Mouse (Mus musculus): ENCODE measurements at regions not wholly inside any gene's neighbourhood (a gene's known extent, or its start where the extent isn't known, plus 50 kb on each side); places are given as distances from the start of the nearest gene placed in this dataset.

DNA sequence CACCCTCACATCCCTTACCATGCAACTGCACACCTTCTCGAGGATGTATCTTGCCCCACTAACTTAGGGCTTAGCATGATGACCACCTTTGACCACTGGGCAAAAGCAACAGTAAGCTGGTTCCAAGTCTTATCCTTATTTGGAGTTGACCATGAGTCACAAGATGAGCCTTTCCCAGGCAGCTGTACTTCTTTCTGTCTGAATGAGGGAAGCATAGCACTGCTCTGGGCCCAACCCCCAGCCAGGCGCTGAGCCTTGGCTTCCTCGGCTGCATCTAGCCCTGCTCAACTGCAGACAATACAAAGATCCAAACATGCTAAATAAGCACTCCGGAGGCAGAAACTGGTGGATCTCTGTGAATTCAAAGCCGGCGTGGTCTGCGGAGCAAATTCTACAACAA, 392.9 kb downstream of the H2al1j start:
- DNase-seq (ENCODE audit: low spot score) = no peak

GRCm38 (mm10) chrX:11722730-11723129, 395.1 kb downstream of the H2al1j start:
- no peak for DNase-seq (ENCODE audit: low spot score)

DNA sequence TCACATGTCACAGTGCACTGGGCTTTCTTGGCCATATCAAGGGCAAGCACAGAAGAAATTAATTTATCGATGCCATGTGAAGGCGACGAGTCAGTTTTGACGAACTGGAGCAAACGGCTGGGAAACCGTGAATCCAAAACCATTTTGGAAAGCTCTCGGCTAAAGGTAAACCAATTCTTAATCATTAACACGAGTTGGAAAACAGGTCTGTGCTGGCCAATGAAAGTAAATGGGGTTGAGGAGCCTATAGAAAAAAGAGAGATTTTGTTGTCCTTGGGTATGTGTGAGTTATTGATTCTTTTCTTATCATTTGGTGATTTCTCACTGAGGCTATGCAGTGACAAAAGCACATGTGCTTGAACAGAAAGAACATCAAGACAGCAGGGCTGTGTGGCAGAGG, 397.1 kb downstream of the H2al1j start:
- no peak for DNase-seq (ENCODE audit: low spot score)

DNA sequence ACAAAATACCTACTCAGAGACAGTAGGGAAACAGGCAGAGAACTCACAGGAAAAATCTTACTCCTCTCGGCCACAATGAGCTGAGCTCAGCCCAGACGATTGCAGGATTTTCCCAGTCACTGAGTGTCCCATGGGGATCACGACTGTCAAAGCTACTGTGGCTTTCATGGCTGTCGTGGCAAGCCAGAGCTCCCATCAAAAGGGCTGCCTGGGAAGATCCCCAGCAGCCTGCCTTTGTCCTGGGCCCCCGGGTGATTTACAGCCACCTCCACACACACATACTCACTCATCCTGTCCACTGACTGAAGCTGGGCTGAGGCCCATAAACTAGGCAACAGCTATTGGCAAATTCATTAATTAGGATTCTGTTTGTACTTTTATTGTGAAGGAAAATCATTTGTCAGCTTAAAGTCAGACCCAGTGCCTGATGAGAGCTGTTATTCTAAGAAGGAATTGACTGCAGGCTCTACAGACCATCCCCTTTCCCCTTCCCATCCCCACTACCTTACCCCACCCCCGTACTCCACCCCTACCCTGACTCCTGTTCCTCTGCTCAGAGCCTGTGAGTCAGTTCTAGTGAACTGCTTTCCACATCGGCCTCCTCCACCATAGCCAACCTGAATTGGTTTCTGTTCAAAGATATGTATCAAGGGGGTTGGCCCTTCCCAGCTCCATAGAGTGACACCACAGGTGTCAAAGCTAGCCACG, 399.1 kb downstream of the H2al1j start:
- DNase-seq (ENCODE audit: low spot score) = no peak

- no peak for DNase-seq (ENCODE audit: low spot score)
These were observed 400.9 kb downstream of the H2al1j start for GRCm38 (mm10) chrX:11728481-11728880.

DNA sequence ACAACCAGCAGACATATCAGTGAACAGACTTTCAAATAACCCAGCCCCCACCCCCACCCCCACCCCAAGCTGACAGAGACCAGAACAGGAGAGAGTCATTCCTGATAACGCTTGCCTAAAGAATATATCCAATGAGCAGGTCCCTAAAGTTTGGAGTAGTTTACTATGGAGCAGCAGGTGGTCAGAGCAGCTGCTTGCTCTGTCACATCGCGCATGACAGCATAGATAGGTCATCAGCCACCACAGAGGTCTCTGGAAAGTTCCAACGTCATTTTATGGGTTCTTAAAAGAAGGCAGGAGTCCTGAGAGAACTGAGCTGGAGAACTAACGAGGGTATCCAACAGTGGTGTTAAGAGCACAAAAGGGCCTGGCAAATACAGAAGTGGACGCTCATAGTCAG, 402.4 kb downstream of the H2al1j start:
- DNase-seq (ENCODE audit: low spot score) = no peak

- DNase-seq (ENCODE audit: low spot score) = no peak
These were observed 404.7 kb downstream of the H2al1j start for GRCm38 (mm10) chrX:11732371-11732770.

- DNase-seq (ENCODE audit: low spot score) = no peak
These were observed 407.1 kb downstream of the H2al1j start for GRCm38 (mm10) chrX:11734505-11735435.

- no peak for DNase-seq (ENCODE audit: low spot score)
These were observed 408.0 kb downstream of the H2al1j start for GRCm38 (mm10) chrX:11735516-11736170.

- DNase-seq (ENCODE audit: low spot score) = no peak
These were observed 408.9 kb downstream of the H2al1j start for GRCm38 (mm10) chrX:11736481-11736880.

DNA sequence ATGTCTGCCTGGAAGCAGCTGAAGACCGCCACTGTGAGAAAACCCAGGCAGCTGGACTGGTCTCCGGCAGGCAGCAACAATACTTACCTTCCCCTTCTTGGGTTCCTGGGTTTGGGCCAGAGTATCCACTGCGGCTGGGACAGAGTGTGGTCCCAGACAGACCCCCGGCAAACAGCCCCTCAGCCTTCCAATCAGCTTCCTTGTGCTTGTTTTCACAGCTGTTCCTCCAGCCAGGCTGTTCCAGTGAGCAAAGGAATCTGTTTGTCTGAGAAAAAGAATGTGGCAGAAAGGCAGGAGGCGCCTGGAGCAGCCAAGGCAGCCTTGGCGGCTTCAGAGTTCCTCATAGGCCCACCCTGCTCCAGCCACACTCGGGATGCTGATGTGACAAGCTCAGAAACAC, 411.9 kb downstream of the H2al1j start:
- no peak for DNase-seq (ENCODE audit: low spot score)

GRCm38 (mm10) chrX:11745911-11746310, 414.2 kb downstream of the Bcor start:
- no peak for DNase-seq (ENCODE audit: low spot score)

GRCm38 (mm10) chrX:11747386-11748121, 412.6 kb downstream of the Bcor start:
- no peak for DNase-seq (ENCODE audit: low spot score)

DNA sequence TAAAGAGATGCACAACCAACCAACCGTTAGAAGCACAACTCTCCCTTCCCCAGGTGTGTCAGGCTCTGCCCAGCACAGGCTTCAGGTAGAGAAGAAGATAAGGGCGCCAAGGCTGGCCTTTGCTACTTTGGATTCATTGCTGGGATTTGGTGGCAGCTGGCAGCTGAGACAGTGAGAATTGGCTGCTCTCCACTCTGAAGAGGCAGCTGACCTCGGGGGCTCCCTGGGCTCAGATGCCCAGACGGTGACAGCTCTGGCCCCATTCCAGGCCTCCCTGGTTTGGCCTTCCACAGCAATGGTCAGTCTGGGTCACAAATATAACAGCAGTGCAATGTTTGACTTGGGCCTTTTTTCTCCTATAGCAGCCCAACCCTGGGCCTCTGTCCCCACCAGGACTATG, 411.9 kb downstream of the Bcor start:
- DNase-seq (ENCODE audit: low spot score) = no peak

DNA sequence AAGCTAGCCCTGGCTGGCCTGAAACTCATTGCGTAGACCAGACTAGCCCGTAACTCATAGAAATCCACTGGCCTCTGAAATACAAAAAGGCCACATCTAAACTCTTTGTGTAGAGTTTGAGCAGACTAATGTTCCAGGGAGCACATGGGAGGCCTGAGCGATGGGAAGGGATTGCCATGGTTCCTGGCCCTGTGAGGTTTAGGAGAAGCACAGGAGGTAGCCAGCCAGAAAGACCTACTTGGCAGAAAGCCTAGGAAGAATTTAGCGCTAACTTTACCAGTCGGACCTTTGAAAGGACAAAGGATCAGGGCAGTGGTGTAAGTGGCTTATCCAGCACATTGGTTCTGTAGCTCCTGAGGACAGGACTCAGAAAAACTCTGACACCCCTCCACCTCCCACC, 407.6 kb downstream of the Bcor start:
- no peak for DNase-seq (ENCODE audit: low spot score)

GRCm38 (mm10) chrX:11752973-11753590, 407.1 kb downstream of the Bcor start:
- peak; percentile 32 for DNase-seq (ENCODE audit: low spot score)

DNA sequence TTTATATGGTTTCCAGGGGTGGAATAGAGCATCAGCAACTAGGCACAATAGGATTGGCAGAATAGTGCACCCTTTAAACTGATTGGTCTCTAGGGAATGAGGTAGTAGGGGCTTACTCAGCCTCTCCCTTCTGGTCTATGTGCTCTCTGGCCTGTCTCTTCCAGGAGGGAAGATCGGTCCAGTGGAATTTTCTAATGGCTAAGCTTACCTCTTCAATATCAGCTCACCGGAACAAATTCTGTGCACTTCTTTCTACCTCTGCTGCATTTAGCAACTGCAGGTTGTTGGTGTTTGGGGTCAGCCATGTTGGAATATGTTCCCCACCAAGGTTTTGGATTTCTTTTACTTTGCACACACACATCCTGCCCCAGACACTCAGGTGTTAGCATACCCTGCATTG, 405.1 kb downstream of the Bcor start:
- DNase-seq (ENCODE audit: low spot score) = no peak

DNA sequence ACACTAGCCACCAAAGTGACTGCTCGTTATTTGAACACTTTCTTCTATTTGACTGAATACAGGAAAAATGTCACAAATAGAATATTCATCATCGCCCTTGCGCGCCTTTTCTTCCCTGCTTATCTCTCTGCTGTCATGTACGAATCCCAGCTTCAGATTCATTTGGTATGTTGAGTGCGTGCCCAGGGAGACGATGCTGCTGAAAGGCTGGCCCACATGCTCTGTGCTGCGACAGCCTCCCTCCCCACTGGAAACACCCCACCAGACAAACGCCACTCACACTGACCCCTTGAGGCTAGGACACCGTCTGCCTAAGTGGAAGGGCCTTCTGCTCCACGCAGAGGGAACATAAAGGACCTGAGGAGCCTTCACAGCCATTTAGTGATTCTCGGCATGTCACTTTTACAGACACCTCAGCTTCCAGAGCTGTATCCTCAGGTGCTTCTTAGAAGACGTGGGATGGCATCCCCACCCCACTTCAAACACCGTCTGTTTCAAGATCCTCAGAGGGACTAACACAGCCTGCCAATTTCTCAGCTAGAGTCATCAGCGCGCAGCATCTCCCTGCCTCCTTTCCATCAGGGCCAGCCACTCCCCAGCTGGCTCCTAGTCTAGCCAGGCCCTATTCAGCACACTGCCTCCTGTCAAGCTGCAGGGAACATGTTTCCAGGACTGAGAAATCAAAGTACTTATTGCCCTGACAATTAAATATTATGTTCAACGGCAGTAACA, 396.6 kb downstream of the Bcor start:
- no peak for DNase-seq (ENCODE audit: low spot score)

GRCm38 (mm10) chrX:11776236-11776899, 383.8 kb downstream of the Bcor start:
- no peak for DNase-seq (ENCODE audit: low spot score)

DNA sequence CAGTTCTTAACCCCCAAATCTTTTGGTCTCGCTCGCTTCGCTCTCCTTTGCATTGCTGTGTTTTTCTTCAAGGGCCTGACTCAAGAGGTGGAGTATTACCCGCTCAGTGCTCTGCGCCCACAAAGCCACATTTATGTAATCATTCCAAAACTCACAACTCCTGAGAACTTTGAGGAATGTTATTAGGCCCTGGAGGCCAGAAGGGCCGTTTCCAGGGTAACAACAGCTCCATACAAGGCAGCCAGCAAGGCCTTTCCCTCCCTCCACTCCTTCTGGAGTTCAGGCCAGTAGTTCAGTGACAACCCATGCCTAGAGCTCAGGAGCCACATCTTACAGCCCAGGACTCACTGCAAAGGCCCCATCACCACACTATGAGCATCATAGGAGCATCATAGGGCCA, 365.1 kb downstream of the Bcor start:
- no peak for DNase-seq (ENCODE audit: low spot score)

Data from T-cell, adult 2 months (primary cell).